Mouse (Mus musculus): Measurements from ENCODE around the gene Sema4a. TPM values are rescaled to one million over a fixed set of nuclear protein-coding genes. Genes with fewer than 3 reads are reported as not detected.

Gene Sema4a
- polyA plus RNA-seq, 1 experiment from 2014 or later: 6.3 TPM

GRCm38 (mm10) chr3:88425708-88426420, 35.1 kb downstream of the Sema4a start:
- Histone ChIP-seq H3K4me2 (ENCODE audit: low read depth, low read length) (no peak overlapping the region), H3K27me3 (ENCODE audit: control insufficient read depth, insufficient read depth, low read depth, low read length) (no peaks in the 10 kb centered on the region), H3K36me3 (ENCODE audit: control insufficient read depth, insufficient read depth, low read length) (no peaks in the 10 kb centered on the region; the same call in 1 of the 2 replicates), H3K9ac (ENCODE audit: low read length) (peak overlapping the region; percentile 47; the same call in 1 of the 2 replicates), H3K9me3 (ENCODE audit: control insufficient read depth, low read length) (no peaks in the 10 kb centered on the region), H3K4me3 (ENCODE audit: low read length) (no peak overlapping the region), H3K4me1 (replicated peaks; ENCODE audit: control insufficient read depth, insufficient read depth, low read length) (peaks cover 21% of the 10 kb centered on the region), H3K27ac (ENCODE audit: low read length) (no peak overlapping the region)
- ATAC-seq (ENCODE audit: low read depth): no peak
- WGBS: 79% methylated on average over 10 of the region's 10 CpGs

DNA sequence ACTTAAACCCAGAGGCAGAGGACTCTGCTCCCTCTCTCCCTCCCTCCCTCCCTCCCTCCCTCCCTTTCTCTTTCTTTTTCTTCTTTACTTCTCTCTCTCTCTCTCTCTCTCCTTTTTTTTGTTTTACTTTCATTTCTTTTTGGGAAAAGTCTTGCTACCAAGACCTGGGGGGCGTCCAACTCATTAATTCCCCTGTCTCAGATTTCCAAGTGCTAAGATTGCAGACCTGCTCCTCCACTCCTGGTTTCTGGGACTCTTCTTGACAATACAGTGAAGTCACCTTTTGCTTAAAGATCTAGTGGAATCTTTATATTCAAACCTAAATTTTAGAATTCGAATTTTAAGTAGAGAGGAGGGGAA, 35.7 kb downstream of the Sema4a start:
- H3K27me3 ChIP-seq (ENCODE audit: control insufficient read depth, insufficient read depth, low read depth, low read length): no peaks in the 10 kb centered on the region
- H3K9me3 ChIP-seq (ENCODE audit: control insufficient read depth, low read length): no peaks in the 10 kb centered on the region
- peak overlapping the region; percentile 94 for H3K4me3 ChIP-seq (ENCODE audit: low read length)
- peaks cover 5% of the 10 kb centered on the region for H3K36me3 ChIP-seq (ENCODE audit: control insufficient read depth, insufficient read depth, low read length)
- no peak overlapping the region for H3K27ac ChIP-seq (ENCODE audit: low read length)
- peaks cover 21% of the 10 kb centered on the region for H3K4me1 ChIP-seq (replicated peaks; ENCODE audit: control insufficient read depth, insufficient read depth, low read length)
- peak overlapping the region; percentile 86 for H3K4me2 ChIP-seq (ENCODE audit: low read depth, low read length)
- WGBS: 11% methylated on average over 2 of the region's 2 CpGs
- ATAC-seq (ENCODE audit: low read depth): no peak
- peak overlapping the region; percentile 47 for H3K9ac ChIP-seq (ENCODE audit: low read length)

DNA sequence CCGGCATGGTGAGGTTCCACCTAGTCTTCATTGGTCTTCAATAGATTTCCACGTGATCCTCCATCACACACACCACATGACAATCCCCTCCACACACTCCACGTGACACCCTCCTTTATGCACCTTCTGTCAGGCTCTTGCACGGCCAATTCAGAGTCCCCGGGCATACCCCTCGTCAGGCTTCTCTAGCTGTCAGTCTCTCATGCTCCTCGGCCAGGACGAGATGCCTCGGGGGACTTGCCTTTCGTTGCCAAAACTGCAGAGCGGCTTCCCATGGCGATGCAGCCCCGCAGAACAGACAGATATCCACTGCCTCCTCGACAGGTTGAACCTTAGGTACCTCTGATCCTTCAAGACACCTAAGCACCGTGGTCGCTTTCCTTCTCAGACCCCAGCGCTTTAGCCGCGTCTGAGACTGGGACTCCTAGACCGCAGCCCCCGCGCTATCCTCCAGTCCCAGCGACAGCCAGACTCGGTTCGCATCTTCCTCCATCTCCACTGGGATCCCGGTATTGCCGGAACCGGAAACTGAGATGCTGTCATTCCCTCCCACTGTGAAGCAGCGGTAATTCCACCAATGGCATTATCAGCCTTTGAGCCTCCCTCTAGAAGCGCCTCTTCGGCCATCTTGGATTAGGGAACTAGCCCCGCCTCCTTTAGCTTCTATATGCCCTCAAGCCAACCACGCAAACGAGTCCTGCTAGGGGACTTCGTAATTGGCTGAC, 36.2 kb downstream of the Sema4a start, which contains the start of gene Slc25a44:
Gene Slc25a44 (minus strand): TSS at position 535 of the 725 bp plus-strand sequence.
- H3K4me1 ChIP-seq (replicated peaks; ENCODE audit: control insufficient read depth, insufficient read depth, low read length): peaks cover 21% of the 10 kb centered on the region
- peaks cover 7% of the 10 kb centered on the region for H3K36me3 ChIP-seq (ENCODE audit: control insufficient read depth, insufficient read depth, low read length)
- peak within 1 kb of the TSS; percentile 78 for H3K9ac ChIP-seq (ENCODE audit: low read length)
- peak within 1 kb of the TSS; percentile 94 for H3K4me3 ChIP-seq (ENCODE audit: low read length)
- WGBS: under 1% methylated on average over 35 of the region's 35 CpGs
- H3K27ac ChIP-seq (ENCODE audit: low read length): peak within 1 kb of the TSS; percentile 49; the same call in 1 of the 2 replicates
- no peaks in the 10 kb centered on the region for H3K27me3 ChIP-seq (ENCODE audit: control insufficient read depth, insufficient read depth, low read depth, low read length)
- H3K9me3 ChIP-seq (ENCODE audit: control insufficient read depth, low read length): no peaks in the 10 kb centered on the region
- peak within 1 kb of the TSS; percentile 86 for H3K4me2 ChIP-seq (ENCODE audit: low read depth, low read length)
- ATAC-seq (ENCODE audit: low read depth): peak; percentile 99

DNA sequence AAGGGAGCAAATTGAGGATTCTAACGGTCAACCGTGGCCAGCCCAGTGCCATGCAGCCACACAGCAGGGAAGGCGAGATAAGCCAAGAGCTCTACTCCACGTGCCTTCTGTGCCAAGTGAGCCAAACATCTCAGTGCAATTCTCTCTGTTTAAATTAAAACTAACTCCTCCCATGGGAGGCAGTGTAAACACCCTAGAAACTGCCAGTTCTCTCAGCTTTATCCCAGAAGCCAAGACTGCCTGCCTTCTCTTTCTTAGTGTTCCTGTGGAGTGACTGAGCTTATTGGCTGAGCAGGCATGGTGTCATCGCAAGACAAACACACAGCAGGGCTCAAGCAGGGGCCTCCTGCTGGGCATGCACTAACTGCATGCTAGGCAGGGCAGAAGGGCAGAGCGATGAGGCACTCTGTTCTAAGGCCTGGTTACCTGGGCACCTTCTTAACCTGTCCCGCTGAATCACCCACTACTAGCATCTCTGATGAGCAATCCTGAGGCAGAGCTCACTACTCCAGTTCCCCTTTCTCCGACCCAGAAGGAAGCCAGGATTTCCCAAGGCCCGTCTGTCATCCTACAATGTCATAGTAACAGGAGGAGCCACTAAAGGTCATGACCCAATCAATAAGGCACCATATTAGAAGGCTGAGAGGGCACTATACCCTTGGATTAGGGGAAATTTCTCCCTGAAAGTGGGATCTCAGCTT, 38.8 kb downstream of the Sema4a start:
- no peaks in the 10 kb centered on the region for H3K27me3 ChIP-seq (ENCODE audit: control insufficient read depth, insufficient read depth, low read depth, low read length)
- no peaks in the 10 kb centered on the region for H3K9me3 ChIP-seq (ENCODE audit: control insufficient read depth, low read length)
- 24% methylated on average over 9 of the region's 9 CpGs for WGBS
- H3K4me3 ChIP-seq (ENCODE audit: low read length): no peak overlapping the region
- H3K4me1 ChIP-seq (replicated peaks; ENCODE audit: control insufficient read depth, insufficient read depth, low read length): peaks cover 21% of the 10 kb centered on the region
- H3K36me3 ChIP-seq (ENCODE audit: control insufficient read depth, insufficient read depth, low read length): peaks cover 19% of the 10 kb centered on the region
- H3K27ac ChIP-seq (ENCODE audit: low read length): peak overlapping the region; percentile 20; the same call in 1 of the 2 replicates
- ATAC-seq (ENCODE audit: low read depth): peak; percentile 45
- peak overlapping the region; percentile 28; the same call in 1 of the 2 replicates for H3K9ac ChIP-seq (ENCODE audit: low read length)
- no peak overlapping the region for H3K4me2 ChIP-seq (ENCODE audit: low read depth, low read length)

DNA sequence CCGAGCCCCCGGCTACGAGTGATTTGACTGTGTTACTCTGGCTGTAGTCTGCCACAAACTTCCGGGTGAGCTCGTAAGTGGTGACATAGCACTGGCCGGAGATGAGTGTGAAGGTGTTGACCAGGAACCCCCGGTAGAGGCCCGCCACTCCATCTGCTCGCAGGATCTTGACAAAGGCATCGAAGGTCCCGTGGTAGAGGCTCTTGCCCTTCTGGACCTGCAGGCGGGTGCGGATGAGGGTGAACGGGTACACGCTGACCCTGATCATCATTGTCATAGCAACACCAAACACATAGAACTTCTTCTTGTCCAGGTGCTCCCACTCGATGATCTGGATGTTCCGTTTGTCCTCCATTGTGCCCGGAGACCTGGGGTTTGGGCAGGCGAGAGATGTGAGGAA, 40.2 kb downstream of the Sema4a start:
- Histone ChIP-seq H3K9ac (ENCODE audit: low read length) (no peak overlapping the region), H3K36me3 (ENCODE audit: control insufficient read depth, insufficient read depth, low read length) (peaks cover 20% of the 10 kb centered on the region), H3K9me3 (ENCODE audit: control insufficient read depth, low read length) (no peaks in the 10 kb centered on the region), H3K27me3 (ENCODE audit: control insufficient read depth, insufficient read depth, low read depth, low read length) (no peaks in the 10 kb centered on the region), H3K27ac (ENCODE audit: low read length) (no peak overlapping the region), H3K4me1 (replicated peaks; ENCODE audit: control insufficient read depth, insufficient read depth, low read length) (peaks cover 21% of the 10 kb centered on the region), H3K4me3 (ENCODE audit: low read length) (no peak overlapping the region), H3K4me2 (ENCODE audit: low read depth, low read length) (no peak overlapping the region)
- no peak for ATAC-seq (ENCODE audit: low read depth)
- WGBS: 93% methylated on average over 19 of the region's 19 CpGs

DNA sequence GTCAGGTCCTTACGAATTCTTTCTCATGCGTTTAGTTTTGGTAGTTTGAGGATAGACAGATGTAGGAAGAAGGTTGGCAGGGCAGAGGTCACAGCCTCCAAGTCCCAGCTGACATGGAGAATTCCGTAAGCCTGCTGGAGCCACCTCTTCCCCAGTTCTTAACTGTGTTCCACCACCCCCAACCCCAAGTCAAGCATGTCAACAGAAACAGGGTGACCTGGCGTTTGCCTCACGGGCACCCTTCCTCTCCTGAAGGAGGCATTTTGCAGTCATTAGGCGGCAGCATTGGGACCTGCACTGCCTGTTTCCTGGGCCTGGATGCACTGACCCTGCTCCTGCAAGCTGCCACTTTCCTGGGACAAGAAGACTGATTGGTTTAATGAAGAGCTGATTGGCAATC, 43.0 kb downstream of the Sema4a start:
- no peak overlapping the region for H3K4me2 ChIP-seq (ENCODE audit: low read depth, low read length)
- no peak overlapping the region for H3K4me3 ChIP-seq (ENCODE audit: low read length)
- no peaks in the 10 kb centered on the region for H3K27me3 ChIP-seq (ENCODE audit: control insufficient read depth, insufficient read depth, low read depth, low read length)
- H3K9me3 ChIP-seq (ENCODE audit: control insufficient read depth, low read length): no peaks in the 10 kb centered on the region
- no peak for ATAC-seq (ENCODE audit: low read depth)
- peaks cover 22% of the 10 kb centered on the region for H3K36me3 ChIP-seq (ENCODE audit: control insufficient read depth, insufficient read depth, low read length)
- WGBS: 77% methylated on average over 6 of the region's 6 CpGs
- peaks cover 8% of the 10 kb centered on the region for H3K4me1 ChIP-seq (replicated peaks; ENCODE audit: control insufficient read depth, insufficient read depth, low read length)
- H3K27ac ChIP-seq (ENCODE audit: low read length): no peak overlapping the region
- no peak overlapping the region for H3K9ac ChIP-seq (ENCODE audit: low read length)

- WGBS: 65% methylated on average over 4 of the region's 4 CpGs
- peaks cover 24% of the 10 kb centered on the region for H3K36me3 ChIP-seq (ENCODE audit: control insufficient read depth, insufficient read depth, low read length)
- H3K9ac ChIP-seq (ENCODE audit: low read length): no peak overlapping the region
- peaks cover 3% of the 10 kb centered on the region; the same call in 1 of the 2 replicates for H3K4me1 ChIP-seq (replicated peaks; ENCODE audit: control insufficient read depth, insufficient read depth, low read length)
- no peak overlapping the region for H3K27ac ChIP-seq (ENCODE audit: low read length)
- ATAC-seq (ENCODE audit: low read depth): no peak
- H3K4me2 ChIP-seq (ENCODE audit: low read depth, low read length): no peak overlapping the region
- H3K9me3 ChIP-seq (ENCODE audit: control insufficient read depth, low read length): no peaks in the 10 kb centered on the region
- H3K27me3 ChIP-seq (ENCODE audit: control insufficient read depth, insufficient read depth, low read depth, low read length): no peaks in the 10 kb centered on the region
- H3K4me3 ChIP-seq (ENCODE audit: low read length): no peak overlapping the region
Measured at GRCm38 (mm10) chr3:88415668-88416067, 45.3 kb downstream of the Sema4a start.

- Histone ChIP-seq H3K4me3 (ENCODE audit: low read length) (no peak overlapping the region), H3K9ac (ENCODE audit: low read length) (no peak overlapping the region), H3K36me3 (ENCODE audit: control insufficient read depth, insufficient read depth, low read length) (peaks cover 9% of the 10 kb centered on the region; the same call in 1 of the 2 replicates), H3K4me2 (ENCODE audit: low read depth, low read length) (no peak overlapping the region), H3K9me3 (ENCODE audit: control insufficient read depth, low read length) (no peaks in the 10 kb centered on the region), H3K27ac (ENCODE audit: low read length) (no peak overlapping the region), H3K4me1 (replicated peaks; ENCODE audit: control insufficient read depth, insufficient read depth, low read length) (peaks cover 14% of the 10 kb centered on the region), H3K27me3 (ENCODE audit: control insufficient read depth, insufficient read depth, low read depth, low read length) (no peaks in the 10 kb centered on the region)
- no peak for ATAC-seq (ENCODE audit: low read depth)
- WGBS: 81% methylated on average over 11 of the region's 11 CpGs
Measured at GRCm38 (mm10) chr3:88412636-88413035, 48.3 kb downstream of the Sema4a start.

DNA sequence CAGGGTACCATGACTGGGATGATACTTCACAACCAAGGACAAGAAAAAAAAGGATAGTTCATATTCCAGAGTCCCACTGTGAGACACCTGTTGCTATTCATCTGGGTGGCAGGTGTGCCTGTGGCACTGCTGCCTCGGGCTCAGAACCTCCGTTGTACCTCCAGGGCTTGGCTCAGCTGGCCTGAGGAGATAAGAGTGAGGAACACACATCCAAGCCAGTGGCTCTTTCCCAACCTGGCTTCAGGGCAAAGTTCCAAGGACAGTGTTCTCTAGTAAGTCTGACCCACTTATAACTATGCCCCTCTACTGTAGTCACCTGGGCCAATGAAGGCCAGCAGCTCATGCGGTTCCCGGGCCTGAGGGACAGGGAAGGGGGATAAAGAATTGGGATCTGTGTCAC, 49.3 kb downstream of the Sema4a start:
- ATAC-seq (ENCODE audit: low read depth): no peak
- Histone ChIP-seq H3K27me3 (ENCODE audit: control insufficient read depth, insufficient read depth, low read depth, low read length) (no peaks in the 10 kb centered on the region), H3K4me2 (ENCODE audit: low read depth, low read length) (no peak overlapping the region), H3K9me3 (ENCODE audit: control insufficient read depth, low read length) (no peaks in the 10 kb centered on the region), H3K36me3 (ENCODE audit: control insufficient read depth, insufficient read depth, low read length) (peaks cover 5% of the 10 kb centered on the region; the same call in 1 of the 2 replicates), H3K27ac (ENCODE audit: low read length) (no peak overlapping the region), H3K4me1 (replicated peaks; ENCODE audit: control insufficient read depth, insufficient read depth, low read length) (peaks cover 17% of the 10 kb centered on the region), H3K4me3 (ENCODE audit: low read length) (no peak overlapping the region), H3K9ac (ENCODE audit: low read length) (no peak overlapping the region)
- WGBS: 86% methylated on average over 4 of the region's 4 CpGs

Measured in lung, embryonic 16.5 days (tissue).